In the genomic region with DNA sequence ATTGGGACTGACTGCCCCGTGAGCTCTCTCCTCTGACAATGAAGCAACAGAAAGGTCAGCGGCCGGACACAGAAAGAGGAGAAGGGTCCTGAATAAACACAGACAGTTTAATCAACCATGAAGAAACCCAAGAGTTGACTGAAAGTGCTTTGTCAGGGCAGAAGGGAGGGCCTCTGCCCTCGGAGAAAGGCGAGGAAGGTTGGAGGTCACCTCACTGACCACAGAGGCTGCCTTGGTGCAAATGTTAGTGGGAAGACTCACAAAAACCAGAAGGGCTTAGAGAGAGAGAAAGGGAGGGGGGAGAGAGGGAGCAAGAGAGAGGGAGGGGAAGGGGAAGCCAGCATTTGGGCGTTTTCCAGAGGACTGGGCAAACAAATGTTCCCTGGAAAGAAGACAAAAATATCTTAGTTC, we compare ENCODE assay signal across 11 mouse cellular contexts.
DNase-seq lines count a peak whose midpoint lies in the region; ATAC-seq lines count a peak whose summit lies in the region.
"Had no signal": no experiment of that assay in that cellular context is flagged by ENCODE, and none has a peak within 500 bp of the region (broad histone marks: within the 10 kb centered on the region; RNA-seq: fewer than 3 reads in every experiment).

No protein-coding gene starts in this region.

- no peak for DNase-seq in heart, postnatal 10 days
- peak; percentile 72 for DNase-seq in adipocyte (ENCODE audit: low spot score)
- DNase-seq in kidney, postnatal 4 days: peak; percentile 31 to 48
- DNase-seq in thymus, postnatal 36 days: no peak
- DNase-seq in left cerebral cortex, adult 18-20 months (ENCODE audit: low spot score in 2 of 2): no peak
- DNase-seq in layer of hippocampus, postnatal 36 days: no peak

- H3K4me3 ChIP-seq in heart, embryonic 14.5 days (ENCODE audit: control insufficient read depth in 1 of 2, insufficient read depth in 1 of 2, low read depth in 1 of 2, low read length in 2 of 2): no peak overlapping the region
- H3K4me3 ChIP-seq: embryonic facial prominence, embryonic 12.5 days; layer of hippocampus, adult 2 months; neural tube, embryonic 13.5 days had no signal

- peak overlapping the region; percentile 25; the same call in 1 of the 2 replicates for H3K9ac ChIP-seq in heart, embryonic 14.5 days (ENCODE audit: low read length)
- H3K9ac ChIP-seq: embryonic facial prominence, embryonic 12.5 days; neural tube, embryonic 13.5 days had no signal

- H3K27me3 ChIP-seq in heart, embryonic 14.5 days (ENCODE audit: control insufficient read depth, insufficient read depth, low read length): no peaks in the 10 kb centered on the region
- H3K27me3 ChIP-seq: neural tube, embryonic 13.5 days had no signal

- H3K4me2 ChIP-seq in heart, embryonic 14.5 days (ENCODE audit: low read length): no peak overlapping the region
- H3K4me2 ChIP-seq: embryonic facial prominence, embryonic 12.5 days; neural tube, embryonic 13.5 days had no signal

- peaks cover 36 to 51% of the 10 kb centered on the region in 2 experiments for H3K4me1 ChIP-seq in heart, embryonic 14.5 days (ENCODE audit: control insufficient read depth in 2 of 2, insufficient read depth in 2 of 2, low read length in 2 of 2)

- intact Hi-C loops in heart, postnatal 10 days (cut with DNase I): loop anchor here (5.0 to 10.0 kb wide), 3 partner anchors 131 to 877 kb away; no protein-coding TSS in a partner anchor

- 24% methylated on average over 6 of the region's 6 CpGs for WGBS in heart, embryonic 14.5 days

- no peaks in the 10 kb centered on the region for H3K36me3 ChIP-seq in heart, embryonic 14.5 days (ENCODE audit: control insufficient read depth, insufficient read depth, low read length)
- H3K36me3 ChIP-seq: embryonic facial prominence, embryonic 12.5 days; neural tube, embryonic 13.5 days had no signal

- H3K27ac ChIP-seq in heart, embryonic 14.5 days (replicated peaks in 1 of 2; ENCODE audit: control insufficient read depth in 1 of 2, insufficient read depth in 1 of 2, low read depth in 2 of 2, low read length in 2 of 2): 0 out of 4 replicates have a peak overlapping the region, but pooled peaks of 1 of the 2 experiments have one; percentile 8
- H3K27ac ChIP-seq: embryonic facial prominence, embryonic 12.5 days; layer of hippocampus, adult 2 months; neural tube, embryonic 13.5 days had no signal

- ATAC-seq in heart, embryonic 14.5 days (ENCODE audit: insufficient number of reproducible peaks, insufficient read depth, low FRiP score, low read depth): no peak
- peak; percentile 25 for ATAC-seq in granulocyte monocyte progenitor cell, adult 5-6 weeks (replicated peaks; ENCODE audit: poor library complexity, severe bottlenecking)

- H3K9me3 ChIP-seq in heart, embryonic 14.5 days (ENCODE audit: control insufficient read depth, low read length): no peaks in the 10 kb centered on the region
- H3K9me3 ChIP-seq: embryonic facial prominence, embryonic 12.5 days; neural tube, embryonic 13.5 days had no signal

Comparison
In these comparisons a context has a peak if more than half of its experiments do, and no peak if none do; other contexts are left out.
1. DNase-seq: peak in adipocyte (single experiment) and kidney, postnatal 4 days (2 of 2); none in heart, postnatal 10 days (0 of 2), thymus, postnatal 36 days (0 of 2), left cerebral cortex, adult 18-20 months (0 of 2) and layer of hippocampus, postnatal 36 days (0 of 2).